Mouse (Mus musculus): ENCODE data around the gene Dlx1. TPM values are rescaled to one million over a fixed set of nuclear protein-coding genes. Genes with fewer than 3 reads are reported as not detected.

Gene Dlx1
- total RNA-seq, 1 experiment, result 0.27 TPM

DNA sequence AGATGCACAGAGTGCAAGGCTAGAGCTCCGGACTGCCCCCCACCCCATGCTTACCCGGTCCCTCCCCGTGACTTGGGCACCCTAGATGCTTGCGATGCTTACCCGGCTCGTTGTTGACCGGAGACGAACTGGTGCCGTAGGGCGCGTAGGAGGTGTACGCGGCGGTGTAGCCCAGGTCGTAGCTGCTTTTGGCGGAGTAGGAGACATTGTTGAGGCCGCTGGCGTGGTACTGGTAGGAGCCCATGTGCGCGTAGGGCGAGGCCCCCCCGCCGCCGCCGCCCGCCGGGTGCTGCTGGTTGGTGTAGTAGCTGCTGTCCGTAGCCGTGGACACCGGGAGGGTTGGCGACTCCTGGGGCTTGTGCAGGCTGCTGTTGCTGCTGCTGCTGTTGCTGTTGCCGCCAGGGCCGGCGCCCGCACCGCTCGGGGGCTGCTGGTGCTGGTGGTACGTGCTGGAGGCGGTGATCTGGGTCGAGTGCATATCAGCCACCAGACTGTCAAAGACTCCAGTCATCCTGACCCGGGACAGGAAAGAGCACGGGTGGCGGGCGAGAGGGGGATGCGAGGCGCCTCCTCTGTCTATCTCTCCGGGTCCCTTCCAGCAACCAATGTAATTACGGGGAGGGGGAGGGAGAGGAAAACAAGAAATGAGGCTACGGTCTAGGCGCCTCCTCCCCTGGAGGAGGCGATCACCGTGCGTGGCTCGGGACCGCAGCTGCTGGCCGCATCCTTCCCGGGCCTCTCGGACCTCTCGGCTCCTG is 18.1 kb downstream of the Dlx1 start:
- Histone ChIP-seq H3K9ac (ENCODE audit: insufficient read depth, low read depth, low read length, poor library complexity, severe bottlenecking) (no peak overlapping the region), H3K27ac (ENCODE audit: insufficient read depth, low read depth, low read length, poor library complexity, severe bottlenecking) (no peak overlapping the region), H3K4me3 (ENCODE audit: insufficient read depth in 1 of 2, low read depth in 1 of 2, low read length in 2 of 2, poor library complexity in 1 of 2, severe bottlenecking in 1 of 2) (peak overlapping the region; percentile 66 to 76), H3K4me1 (ENCODE audit: control insufficient read depth in 2 of 2, insufficient read depth in 2 of 2, low read length in 2 of 2, poor library complexity in 1 of 2) (peaks cover 0 to 12% of the 10 kb centered on the region in 2 experiments; a peak in 1 of 4 replicates), H3K36me3 (ENCODE audit: control insufficient read depth, insufficient read depth, low read length, poor library complexity, severe bottlenecking) (no peaks in the 10 kb centered on the region), H3K9me3 (ENCODE audit: control insufficient read depth, insufficient read depth, low read depth, low read length) (no peaks in the 10 kb centered on the region)
- TF ChIP-seq MAFK (IDR thresholded peaks at IDR 0.05; ENCODE audit: insufficient read depth, low read depth, low read length) (no peak), HCFC1 (IDR thresholded peaks at IDR 0.05; ENCODE audit: borderline replicate concordance, insufficient read depth, low read length) (no peak; the same call in 1 of the 2 replicates), ZC3H11A (IDR thresholded peaks at IDR 0.05; ENCODE audit: borderline replicate concordance, low read depth, low read length) (no peak), CHD2 (IDR thresholded peaks at IDR 0.05; ENCODE audit: low read depth, low read length) (no peak), ZNF384 (IDR thresholded peaks at IDR 0.05; ENCODE audit: low read depth, low read length) (no peak)
- in situ Hi-C loops (cut with MboI; ENCODE audit: low sequenced_read_pairs in 2 of 2, unreplicated experiment in 2 of 2), result loop anchor here (5.0 to 25.0 kb wide), 4 partner anchors 94 to 1959 kb away; partner anchors contain the start of genes Lrp2 (in 1 of the 2) and Metap1d (in 1 of the 2)
- DNase-seq (ENCODE audit: low read depth, low spot score), result no peak

DNA sequence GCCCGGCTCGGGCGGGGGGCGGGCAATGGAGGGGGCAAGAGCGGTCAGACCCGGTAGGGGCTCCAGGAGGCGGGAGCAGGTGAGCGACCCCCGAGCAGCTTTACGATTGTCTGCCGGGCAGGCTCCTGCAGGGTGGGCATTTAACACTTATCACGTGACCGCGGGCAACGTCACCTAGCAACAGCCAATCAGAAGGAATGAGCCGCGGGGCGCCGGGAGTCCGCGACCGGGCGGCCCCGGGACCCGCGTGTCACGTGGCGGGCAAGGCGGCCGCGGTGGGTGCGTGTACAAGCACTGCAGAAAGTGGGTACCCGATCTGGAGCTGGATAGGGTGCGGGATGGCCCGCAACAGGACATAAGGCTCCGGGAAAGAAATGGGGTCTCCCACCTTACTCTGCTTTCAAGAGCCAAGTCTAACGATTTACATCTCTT is 18.7 kb downstream of the Dlx1 start, which contains the start of gene Dlx2:
Gene Dlx2, minus strand, starts transcription at position 115 of the 432 bp plus-strand sequence.
- no peak within 1 kb of the TSS for H3K27ac ChIP-seq (ENCODE audit: insufficient read depth, low read depth, low read length, poor library complexity, severe bottlenecking)
- in situ Hi-C loops (cut with MboI; ENCODE audit: low sequenced_read_pairs in 2 of 2, unreplicated experiment in 2 of 2), result loop anchor here (5.0 to 25.0 kb wide), 4 partner anchors 94 to 1959 kb away; partner anchors contain the start of genes Lrp2 (in 1 of the 2) and Metap1d (in 1 of the 2)
- 0 out of 2 replicates have a peak within 1 kb of the TSS, but pooled peaks have one; percentile 23 for H3K9ac ChIP-seq (ENCODE audit: insufficient read depth, low read depth, low read length, poor library complexity, severe bottlenecking)
- H3K36me3 ChIP-seq (ENCODE audit: control insufficient read depth, insufficient read depth, low read length, poor library complexity, severe bottlenecking), result no peaks in the 10 kb centered on the region
- H3K9me3 ChIP-seq (ENCODE audit: control insufficient read depth, insufficient read depth, low read depth, low read length), result no peaks in the 10 kb centered on the region
- peaks cover 0 to 8% of the 10 kb centered on the region in 2 experiments; a peak in 1 of 4 replicates for H3K4me1 ChIP-seq (ENCODE audit: control insufficient read depth in 2 of 2, insufficient read depth in 2 of 2, low read length in 2 of 2, poor library complexity in 1 of 2)
- DNase-seq (ENCODE audit: low read depth, low spot score), result no peak
- TF ChIP-seq CHD2 (IDR thresholded peaks at IDR 0.05; ENCODE audit: low read depth, low read length), result no peak
- no peak for TF ChIP-seq HCFC1 (IDR thresholded peaks at IDR 0.05; ENCODE audit: borderline replicate concordance, insufficient read depth, low read length)
- TF ChIP-seq ZC3H11A (IDR thresholded peaks at IDR 0.05; ENCODE audit: borderline replicate concordance, low read depth, low read length), result no peak
- no peak for TF ChIP-seq ZNF384 (IDR thresholded peaks at IDR 0.05; ENCODE audit: low read depth, low read length)
- TF ChIP-seq MAFK (IDR thresholded peaks at IDR 0.05; ENCODE audit: insufficient read depth, low read depth, low read length), result no peak
- peak within 1 kb of the TSS; percentile 66 to 76 for H3K4me3 ChIP-seq (ENCODE audit: insufficient read depth in 1 of 2, low read depth in 1 of 2, low read length in 2 of 2, poor library complexity in 1 of 2, severe bottlenecking in 1 of 2)

DNA sequence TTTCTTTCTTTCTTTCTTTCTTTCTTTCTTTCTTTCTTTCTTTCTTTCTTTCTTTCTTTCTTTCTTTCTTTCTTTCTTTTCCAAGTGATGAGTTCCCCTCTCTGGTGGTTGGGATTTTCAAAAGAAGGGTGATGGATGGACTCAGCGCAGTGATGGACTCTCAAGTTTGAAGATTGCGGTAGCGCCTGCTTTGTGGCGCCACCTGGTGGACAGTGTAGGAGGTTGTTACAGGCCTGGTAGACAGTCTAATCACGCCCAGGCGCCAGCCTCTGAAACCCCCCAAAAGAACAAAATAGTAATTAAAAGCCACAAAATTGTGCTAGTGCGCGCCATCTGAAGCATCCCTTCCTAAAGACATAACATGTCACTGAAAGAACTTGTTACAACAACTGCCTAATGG is 19.9 kb downstream of the Dlx1 start:
- TF ChIP-seq ZNF384 (IDR thresholded peaks at IDR 0.05; ENCODE audit: low read depth, low read length) (no peak), ZC3H11A (IDR thresholded peaks at IDR 0.05; ENCODE audit: borderline replicate concordance, low read depth, low read length) (peak; percentile 84)
- H3K4me1 ChIP-seq (ENCODE audit: control insufficient read depth in 2 of 2, insufficient read depth in 2 of 2, low read length in 2 of 2, poor library complexity in 1 of 2), result peaks cover 0 to 8% of the 10 kb centered on the region in 2 experiments; a peak in 1 of 4 replicates
- H3K9me3 ChIP-seq (ENCODE audit: control insufficient read depth, insufficient read depth, low read depth, low read length), result no peaks in the 10 kb centered on the region
- DNase-seq (ENCODE audit: low read depth, low spot score), result no peak
- H3K9ac ChIP-seq (ENCODE audit: insufficient read depth, low read depth, low read length, poor library complexity, severe bottlenecking), result no peak overlapping the region
- in situ Hi-C loops (cut with MboI; ENCODE audit: low sequenced_read_pairs in 2 of 2, unreplicated experiment in 2 of 2), result loop anchor here (5.0 to 25.0 kb wide), 4 partner anchors 96 to 1961 kb away; partner anchors contain the start of genes Lrp2 (in 1 of the 2) and Metap1d (in 1 of the 2)
- no peaks in the 10 kb centered on the region for H3K36me3 ChIP-seq (ENCODE audit: control insufficient read depth, insufficient read depth, low read length, poor library complexity, severe bottlenecking)
- no peak overlapping the region for H3K4me3 ChIP-seq (ENCODE audit: insufficient read depth in 1 of 2, low read depth in 1 of 2, low read length in 2 of 2, poor library complexity in 1 of 2, severe bottlenecking in 1 of 2)
- H3K27ac ChIP-seq (ENCODE audit: insufficient read depth, low read depth, low read length, poor library complexity, severe bottlenecking), result no peak overlapping the region

- peaks cover 0 to 4% of the 10 kb centered on the region in 2 experiments; a peak in 1 of 4 replicates for H3K4me1 ChIP-seq (ENCODE audit: control insufficient read depth in 2 of 2, insufficient read depth in 2 of 2, low read length in 2 of 2, poor library complexity in 1 of 2)
- TF ChIP-seq CHD2 (IDR thresholded peaks at IDR 0.05; ENCODE audit: low read depth, low read length), result no peak
- no peak for TF ChIP-seq ZC3H11A (IDR thresholded peaks at IDR 0.05; ENCODE audit: borderline replicate concordance, low read depth, low read length)
- no peak for TF ChIP-seq HCFC1 (IDR thresholded peaks at IDR 0.05; ENCODE audit: borderline replicate concordance, insufficient read depth, low read length)
- TF ChIP-seq ZNF384 (IDR thresholded peaks at IDR 0.05; ENCODE audit: low read depth, low read length), result no peak
- no peak for TF ChIP-seq MAFK (IDR thresholded peaks at IDR 0.05; ENCODE audit: insufficient read depth, low read depth, low read length)
- in situ Hi-C loops (cut with MboI; ENCODE audit: low sequenced_read_pairs in 2 of 2, unreplicated experiment in 2 of 2), result no loop called here
These were observed 22.4 kb downstream of the Dlx1 start for GRCm38 (mm10) chr2:71550330-71550729.

More at GRCm38 (mm10) chr2:71550330-71550729, 22.4 kb downstream of the Dlx1 start:
- Histone ChIP-seq H3K9ac (ENCODE audit: insufficient read depth, low read depth, low read length, poor library complexity, severe bottlenecking) (no peak overlapping the region), H3K9me3 (ENCODE audit: control insufficient read depth, insufficient read depth, low read depth, low read length) (no peaks in the 10 kb centered on the region), H3K27ac (ENCODE audit: insufficient read depth, low read depth, low read length, poor library complexity, severe bottlenecking) (no peak overlapping the region), H3K4me3 (ENCODE audit: insufficient read depth in 1 of 2, low read depth in 1 of 2, low read length in 2 of 2, poor library complexity in 1 of 2, severe bottlenecking in 1 of 2) (no peak overlapping the region), H3K36me3 (ENCODE audit: control insufficient read depth, insufficient read depth, low read length, poor library complexity, severe bottlenecking) (no peaks in the 10 kb centered on the region)
- DNase-seq (ENCODE audit: low read depth, low spot score), result no peak
